Mouse (Mus musculus): ENCODE results near the gene Rxfp1. TPM values are rescaled to one million over a fixed set of nuclear protein-coding genes. Genes with fewer than 3 reads are reported as not detected.

Rxfp1 gene
- total RNA-seq, 2 experiments from 2014 or later: not detected

DNA sequence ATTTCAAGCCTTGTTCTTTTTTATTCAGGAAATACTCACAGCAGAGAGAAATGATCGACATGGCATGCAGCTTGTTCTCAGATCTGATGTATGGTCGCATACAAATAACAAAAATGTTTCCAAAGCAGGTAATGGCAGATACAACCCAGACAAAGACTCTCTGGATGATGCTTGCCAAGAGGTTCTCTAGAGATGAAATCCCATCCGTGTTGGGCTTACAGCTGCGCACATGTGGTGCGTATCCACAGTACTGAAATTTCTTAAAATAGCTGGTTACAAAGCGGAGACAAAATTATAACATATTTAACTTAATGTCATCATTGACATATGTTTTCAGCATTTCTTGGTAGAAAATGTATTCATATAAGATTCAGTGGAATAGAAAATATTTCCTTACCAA lies 85.6 kb downstream of the Rxfp1 start:
- Histone ChIP-seq H3K4me3 (no peak overlapping the region), H3K27ac (no peak overlapping the region)
- intact Hi-C loops (cut with DNase I): no loop called here
- no peak for TF ChIP-seq CTCF (IDR thresholded peaks at IDR 0.05)
- no peak for DNase-seq

DNA sequence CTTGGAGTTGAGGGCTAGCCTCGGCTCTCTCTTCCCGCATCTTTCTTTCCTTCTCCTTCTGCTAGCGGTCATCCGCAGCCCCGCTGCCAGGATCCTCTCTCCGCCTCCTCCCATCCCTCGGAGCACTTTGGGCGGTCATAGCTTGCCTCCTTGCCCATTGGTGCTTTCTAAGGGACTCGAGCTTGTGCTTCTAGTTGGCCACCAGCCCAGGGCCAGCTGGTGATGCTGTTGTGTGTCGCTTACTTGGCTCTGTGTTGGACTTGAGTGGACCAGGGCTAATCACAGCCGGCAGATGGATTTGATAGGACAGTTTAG lies 108.3 kb downstream of the Rxfp1 start, which contains the start of gene Etfdh:
Gene Etfdh, minus strand, starts transcription at position 85 of the 315 bp plus-strand sequence.
- H3K4me3 ChIP-seq: peak within 1 kb of the TSS; percentile 79
- DNase-seq: peak; percentile 78
- intact Hi-C loops (cut with DNase I): no loop called here
- no peak for TF ChIP-seq CTCF (IDR thresholded peaks at IDR 0.05)
- peak within 1 kb of the TSS; percentile 91 for H3K27ac ChIP-seq

DNA sequence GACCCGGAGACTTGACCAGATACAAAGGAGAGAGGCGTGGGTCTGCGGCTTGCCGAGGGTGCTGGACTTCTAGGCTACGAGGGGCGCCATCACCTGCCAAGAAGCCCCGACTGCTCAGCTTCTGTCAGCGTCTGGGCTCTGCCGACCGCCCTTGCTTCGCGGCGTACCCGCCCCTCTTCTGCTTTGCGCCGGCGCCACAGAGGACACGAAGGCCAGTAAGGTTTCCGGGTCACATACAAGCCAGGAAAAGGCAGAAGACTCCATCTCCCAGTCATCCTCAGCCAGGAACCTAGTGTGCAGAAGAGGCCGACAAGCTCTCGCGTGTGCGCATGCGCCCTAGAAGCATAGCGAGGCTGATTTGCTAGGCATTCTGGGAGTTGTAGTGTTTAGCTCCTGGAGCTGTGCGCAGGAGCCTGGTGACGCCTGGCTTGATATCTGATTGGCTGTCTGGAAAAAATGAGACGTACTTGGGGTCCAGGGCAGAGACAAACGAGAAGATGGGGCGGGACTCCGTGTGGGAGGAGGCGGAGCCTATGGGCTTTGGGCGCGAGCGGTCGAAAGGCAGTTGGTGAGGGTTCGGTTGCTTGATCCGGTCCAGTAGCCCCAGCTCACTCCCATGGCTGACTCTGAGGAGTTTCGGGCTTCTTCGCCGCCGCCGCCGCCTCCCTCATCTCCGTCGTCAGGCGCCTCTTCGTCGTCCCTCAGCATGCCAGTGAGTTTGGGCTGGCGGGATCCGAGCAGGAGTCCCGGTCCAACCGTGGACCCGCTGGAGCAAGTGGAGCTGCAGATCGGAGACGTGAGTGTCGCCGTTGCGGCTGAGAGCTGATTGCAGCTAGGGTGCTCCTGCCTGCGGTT lies 108.9 kb downstream of the Rxfp1 start, which contains the start of gene 4930579G24Rik:
Gene 4930579G24Rik, plus strand, starts transcription at position 519 of the 855 bp plus-strand sequence.
- Histone ChIP-seq H3K27ac (peak within 1 kb of the TSS; percentile 91), H3K4me3 (peak within 1 kb of the TSS; percentile 79)
- intact Hi-C loops (cut with DNase I): no loop called here
- no peak for TF ChIP-seq CTCF (IDR thresholded peaks at IDR 0.05)
- DNase-seq: peak; percentile 96

DNA sequence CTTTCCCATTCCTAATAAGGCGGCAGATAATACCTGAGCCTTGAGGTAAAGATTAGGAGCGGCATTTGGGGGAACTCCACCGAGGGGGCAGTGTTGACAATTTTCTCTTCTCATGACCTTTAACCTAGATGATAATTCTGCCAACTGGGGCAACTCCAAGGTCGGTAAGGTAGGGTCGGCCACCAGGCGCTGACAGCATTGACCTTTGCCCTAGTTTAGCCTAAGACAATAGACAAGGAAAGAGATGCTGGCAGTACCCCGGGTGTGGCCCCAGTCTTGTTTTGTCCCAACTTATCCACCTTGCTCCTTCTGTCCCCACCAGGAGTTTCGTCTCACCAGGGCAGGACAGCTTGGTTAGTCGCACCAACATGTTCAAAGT lies 109.5 kb downstream of the Rxfp1 start:
- intact Hi-C loops (cut with DNase I): no loop called here

DNA sequence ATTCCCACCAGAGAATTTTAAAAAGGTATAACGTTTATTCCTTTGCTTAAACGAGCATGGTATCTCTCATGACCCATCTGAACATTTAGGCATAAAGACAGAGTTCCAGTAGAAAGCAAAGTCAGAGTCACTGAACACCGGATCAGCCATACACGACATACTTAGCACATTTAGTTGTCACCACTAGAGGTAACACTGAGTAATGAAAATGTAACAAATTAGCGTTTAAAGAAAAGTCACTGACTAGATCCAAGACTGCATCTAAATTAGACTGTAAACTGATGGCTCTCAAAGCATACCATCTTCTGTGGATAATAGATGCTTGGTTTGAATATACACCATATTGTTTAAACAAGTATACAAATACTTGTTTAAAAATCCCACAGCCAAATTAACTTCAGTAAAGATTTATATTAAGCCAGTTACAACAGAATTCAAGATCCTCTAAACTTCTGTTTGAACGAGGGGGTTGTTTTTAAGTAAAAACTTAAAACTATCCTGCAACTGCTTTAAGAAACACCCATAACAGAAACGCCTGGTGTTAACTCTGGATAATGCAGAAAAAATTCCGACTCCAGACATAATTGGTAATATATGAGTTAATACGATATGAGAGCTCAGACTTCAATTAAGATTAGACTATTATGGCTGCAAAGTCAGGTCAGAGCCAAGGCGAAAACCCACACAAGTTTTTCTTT lies 110.0 kb downstream of the Rxfp1 start:
- peak; percentile 19; the same call in 1 of the 2 replicates for TF ChIP-seq CTCF (IDR thresholded peaks at IDR 0.05)
- peak overlapping the region; percentile 91 for H3K27ac ChIP-seq
- intact Hi-C loops (cut with DNase I): no loop called here
- no peak for DNase-seq
- peak overlapping the region; percentile 79 for H3K4me3 ChIP-seq

More for the DNA sequence above, 109.5 kb downstream of the Rxfp1 start:
- peak overlapping the region; percentile 79 for H3K4me3 ChIP-seq
- peak; percentile 14 for TF ChIP-seq CTCF (IDR thresholded peaks at IDR 0.05)
- peak overlapping the region; percentile 91 for H3K27ac ChIP-seq
- no peak for DNase-seq

DNA sequence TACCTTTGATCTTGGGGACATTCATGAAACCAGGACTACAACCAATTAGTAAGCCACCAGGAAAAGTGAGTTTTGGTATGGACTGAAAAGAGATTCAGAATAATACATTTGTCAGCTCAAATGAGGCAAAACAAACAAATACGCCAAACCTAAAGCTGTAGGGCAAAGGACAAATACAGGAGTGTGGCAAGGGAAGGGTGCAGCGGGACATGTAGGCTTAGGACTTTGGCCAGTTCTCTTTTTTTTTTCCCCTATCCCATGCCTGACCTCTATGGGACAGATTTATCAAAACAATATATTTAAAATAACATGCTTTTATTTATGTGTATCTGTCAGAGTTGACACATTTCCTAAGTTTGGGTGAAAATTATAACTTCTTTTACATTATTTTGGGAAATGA lies 127.8 kb downstream of the Rxfp1 start:
- no peak for TF ChIP-seq CTCF (IDR thresholded peaks at IDR 0.05)
- Histone ChIP-seq H3K27ac (no peak overlapping the region), H3K4me3 (no peak overlapping the region)
- intact Hi-C loops (cut with DNase I): no loop called here
- no peak for DNase-seq

DNA sequence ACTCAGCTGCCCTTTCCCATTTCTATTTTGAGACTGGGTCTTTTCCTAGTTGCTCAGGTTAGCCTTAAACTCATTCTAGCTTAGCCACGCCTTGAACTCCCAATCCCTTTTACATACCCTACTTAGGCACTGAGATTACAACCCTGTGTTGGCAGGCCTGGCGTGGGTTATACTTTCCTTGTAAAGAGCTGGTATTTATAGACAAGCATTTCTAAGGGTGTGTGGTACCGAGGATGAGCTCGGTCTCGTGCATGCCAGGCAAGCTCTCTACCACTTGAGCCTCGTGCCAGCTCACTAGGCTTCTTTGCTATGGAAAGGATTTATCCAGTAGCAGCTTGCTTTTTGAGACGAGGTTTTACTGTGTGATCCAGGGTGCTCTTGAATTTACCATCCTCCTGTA lies 142.2 kb downstream of the Rxfp1 start:
- no peak for TF ChIP-seq CTCF (IDR thresholded peaks at IDR 0.05)
- intact Hi-C loops (cut with DNase I): loop anchor here (10.0 kb wide), 1 partner anchor 521 kb away; no protein-coding TSS in a partner anchor
- no peak for DNase-seq
- no peak overlapping the region for H3K27ac ChIP-seq
- H3K4me3 ChIP-seq: no peak overlapping the region

DNA sequence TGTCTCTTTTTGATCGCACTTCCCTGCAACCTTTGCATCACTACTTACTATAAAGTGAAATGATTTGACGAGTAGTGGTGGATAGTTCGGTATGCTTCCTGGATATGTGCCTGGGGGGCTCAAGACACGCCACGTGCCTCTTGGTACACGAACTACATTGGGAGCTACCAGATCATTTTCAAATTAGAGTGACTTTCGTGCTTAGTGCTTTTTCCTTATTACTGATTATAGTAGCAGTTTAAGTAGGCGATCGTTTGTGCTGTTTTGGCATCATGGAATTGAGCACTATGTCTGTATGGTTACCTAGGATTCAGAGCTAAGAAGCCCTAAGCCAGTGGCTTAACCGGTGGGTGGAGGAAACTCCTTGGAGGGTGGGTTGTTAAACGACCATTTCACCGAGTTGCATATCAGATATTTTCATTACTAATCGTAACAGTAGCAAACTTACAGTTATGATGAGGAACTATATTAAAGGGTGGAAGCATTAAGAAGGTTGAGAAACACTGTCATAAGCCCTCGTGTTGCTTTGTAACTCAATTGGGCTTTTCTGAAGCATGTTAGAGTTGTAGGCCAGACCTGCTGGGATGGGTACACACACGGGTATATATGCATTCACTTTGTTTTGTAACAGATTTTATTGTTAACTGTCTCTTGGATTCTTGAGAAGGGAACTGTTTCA lies 145.7 kb downstream of the Rxfp1 start:
- intact Hi-C loops (cut with DNase I): loop anchor here (10.0 kb wide), 1 partner anchor 517 kb away; no protein-coding TSS in a partner anchor
- peak overlapping the region; percentile 80 for H3K4me3 ChIP-seq
- DNase-seq: no peak
- H3K27ac ChIP-seq: peak overlapping the region; percentile 94
- TF ChIP-seq CTCF (IDR thresholded peaks at IDR 0.05): no peak

Other genes starting within 250 kb of the Rxfp1 start
- 1 to 10 TPM; 3.5 to 5.0 TPM for gene Fnip2, start 170.1 kb downstream of the Rxfp1 start, total RNA-seq (2021)
- gene Ppid, start 146.5 kb downstream of the Rxfp1 start, total RNA-seq (2021): 10 to 100 TPM; 38.8 to 55.8 TPM
- 1 to 10 TPM in 1 of 2 experiments, under 1 TPM in 1; 0.79 to 1.1 TPM for gene 4930579G24Rik, start 108.8 kb downstream of the Rxfp1 start, total RNA-seq (2021)
- 100 to 1,000 TPM in 1 of 2 experiments, 10 to 100 TPM in 1; 91.6 to 159 TPM for gene Etfdh, start 108.4 kb downstream of the Rxfp1 start, total RNA-seq (2021)
- 1 to 10 TPM in 1 of 2 experiments, under 1 TPM in 1; 0.74 to 2.7 TPM for gene Tmem144, start 114.9 kb upstream of the Rxfp1 start, total RNA-seq (2021)
- 1 to 10 TPM; 5.7 to 7.1 TPM for gene Fam198b, start 146.7 kb upstream of the Rxfp1 start, total RNA-seq (2021)